Mouse (Mus musculus) frontal cortex, postnatal 14 days (tissue): ENCODE results near the gene Ogg1.

Experiments
- DNase-seq, 2 experiments: peaks; one replicate each; pipeline ENCODE4 v3.0.0; 2022; ENCODE audit warnings: low spot score in 2 of 2

Ogg1 gene

DNA sequence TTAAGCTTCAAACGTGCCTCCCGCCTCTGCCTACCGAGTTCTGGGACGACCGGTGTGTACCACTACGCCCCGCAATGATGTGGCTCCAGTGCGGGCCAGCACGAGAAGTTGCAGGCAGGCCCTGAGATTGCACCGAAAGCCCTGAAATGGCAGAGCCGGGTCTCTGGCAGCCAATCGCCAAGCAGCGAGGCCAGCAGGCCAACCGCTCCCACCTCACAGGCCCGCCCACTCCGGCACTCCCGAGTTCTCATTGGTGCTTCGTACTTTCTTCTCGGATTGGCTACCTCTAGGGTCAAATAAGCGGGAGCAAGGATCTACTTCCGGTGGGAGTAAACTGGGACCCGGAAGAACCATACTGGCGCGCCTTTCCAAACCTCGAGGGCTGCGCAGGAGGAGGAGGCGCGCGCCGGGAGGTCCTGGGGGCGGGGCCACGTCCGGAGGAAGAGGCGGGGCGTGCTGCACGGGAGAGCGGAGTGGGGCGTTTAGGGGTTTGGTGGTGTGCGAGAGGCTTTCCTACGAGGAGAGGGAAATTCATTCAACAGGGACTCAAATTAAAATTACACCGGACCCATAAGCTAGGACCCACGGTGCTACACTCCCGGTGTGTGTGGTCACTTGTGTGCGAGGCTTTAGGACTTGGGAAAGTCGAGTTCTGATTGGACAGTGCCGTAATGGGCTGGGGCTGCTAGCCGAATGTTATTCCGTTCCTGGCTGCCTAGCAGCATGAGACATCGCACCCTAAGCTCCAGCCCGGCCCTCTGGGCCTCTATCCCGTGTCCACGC, at the start of gene Ogg1:
Ogg1 (plus strand) TSS at position 440 of the 783 bp plus-strand sequence.
- DNase-seq, result peak; percentile 98 to 99

DNA sequence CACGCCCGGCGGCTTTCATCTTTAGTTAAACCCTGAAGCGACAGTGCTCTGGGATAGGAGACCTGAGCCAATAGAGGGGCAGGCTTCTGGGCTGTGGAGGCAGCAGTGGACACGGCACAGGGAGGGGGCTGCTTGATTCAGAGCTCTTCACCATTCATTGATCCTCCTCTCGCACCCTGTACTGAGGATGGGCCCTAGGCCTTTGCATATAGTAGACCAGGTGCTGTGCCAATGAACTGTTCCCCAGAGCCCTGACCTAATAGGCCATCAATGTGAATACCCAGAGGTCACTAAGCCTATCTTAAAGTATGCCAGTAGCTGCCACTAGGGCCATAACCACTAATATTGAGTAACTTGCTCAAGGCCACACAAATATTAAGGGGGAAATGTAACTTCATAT, 45.1 kb upstream of the Ogg1 start:
- no peak for DNase-seq

DNA sequence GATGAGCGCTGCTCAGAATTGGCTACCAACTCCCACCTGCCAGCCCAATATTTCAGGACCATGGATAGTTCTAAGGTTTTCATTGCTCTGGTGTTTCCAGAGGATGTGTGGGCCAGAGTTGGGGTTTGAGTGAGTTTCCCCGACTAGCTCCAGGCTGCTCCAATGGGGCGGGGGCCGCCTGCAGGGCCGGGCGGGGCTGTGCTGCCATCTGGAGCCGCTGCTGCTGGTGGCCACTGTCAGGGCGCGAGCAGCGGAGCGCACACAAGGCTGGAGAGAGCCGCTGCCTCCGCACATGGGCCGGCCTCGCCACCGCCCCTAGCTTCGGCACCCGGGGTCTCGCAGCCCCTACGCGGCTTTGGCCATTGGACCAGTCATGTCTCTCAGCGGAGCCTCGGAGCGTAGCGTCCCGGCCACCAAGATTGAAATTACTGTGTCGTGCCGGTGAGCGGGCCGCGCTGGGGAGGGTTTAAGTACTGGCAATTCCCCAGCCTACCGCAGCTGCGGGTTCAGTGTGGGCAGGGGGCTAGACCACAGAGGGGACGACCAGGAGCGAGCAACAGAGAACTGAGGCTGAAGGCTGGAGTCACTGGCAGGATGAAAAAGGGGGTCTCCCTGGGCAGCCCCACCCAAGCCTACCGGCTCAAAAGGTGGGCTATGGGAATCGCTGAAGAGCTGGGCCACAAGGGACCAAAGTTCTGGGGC, 44.5 kb upstream of the Ogg1 start, which contains the start of gene Cpne9:
Cpne9 (plus strand) TSS at position 207 of the 702 bp plus-strand sequence.
- peak in 1 of 2 experiments; percentile 38 for DNase-seq

DNA sequence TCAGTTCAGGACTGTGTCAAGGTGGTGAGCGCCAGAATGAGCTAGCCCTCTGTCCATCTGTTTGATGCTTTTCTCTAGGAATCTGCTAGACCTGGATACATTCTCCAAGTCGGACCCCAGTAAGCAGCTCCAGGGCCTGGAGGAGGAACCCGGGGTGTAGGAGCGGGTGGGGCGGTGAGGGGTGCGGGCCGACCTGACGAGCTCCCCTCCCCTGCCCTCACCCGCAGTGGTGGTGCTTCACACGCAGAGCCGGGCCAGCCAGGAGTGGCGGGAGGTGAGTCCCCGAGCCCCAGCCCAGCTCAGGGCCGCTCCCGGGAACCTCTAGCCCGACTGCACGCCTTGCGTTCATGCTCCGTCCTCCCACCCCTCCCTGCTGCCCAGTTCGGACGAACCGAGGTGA, 43.8 kb upstream of the Ogg1 start:
- no peak for DNase-seq

DNA sequence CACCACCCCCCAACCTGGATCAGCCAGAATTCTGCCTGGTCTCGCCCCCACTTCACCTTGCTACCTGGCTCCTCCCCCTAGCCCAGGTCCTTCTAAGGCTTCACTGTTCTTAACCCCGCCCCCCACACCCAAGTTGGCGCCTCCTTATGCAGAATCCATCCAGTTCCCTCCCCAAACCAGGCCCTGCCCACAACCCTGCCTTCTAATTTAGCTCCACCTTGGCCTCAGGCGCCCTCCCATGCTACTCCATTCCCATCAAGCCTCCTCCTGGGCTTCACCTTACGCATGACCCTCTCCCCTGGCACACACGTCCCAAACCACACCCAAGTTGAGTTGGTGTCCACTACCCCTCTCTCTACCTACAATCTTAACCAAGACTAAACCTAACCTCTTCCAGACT, 43.3 kb upstream of the Ogg1 start:
- no peak for DNase-seq

DNA sequence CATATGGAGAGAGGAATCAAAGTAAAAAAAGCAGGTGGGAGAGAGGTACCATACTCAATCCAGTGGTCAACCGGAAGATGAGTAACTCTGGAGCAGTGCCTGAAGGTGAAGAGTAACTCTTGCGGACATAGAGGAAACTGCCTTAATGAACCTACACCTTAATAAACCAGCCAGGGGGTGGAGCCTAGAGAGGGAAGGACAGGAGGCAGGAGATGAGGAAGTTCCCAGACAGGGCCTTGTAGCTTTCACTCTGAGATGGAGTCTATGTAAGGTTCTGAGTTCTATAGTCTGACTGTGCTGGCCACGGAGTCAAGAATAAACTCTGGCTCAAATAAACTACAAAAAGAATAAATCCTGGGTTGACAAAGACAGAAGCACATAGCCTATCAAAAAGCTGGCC, 41.8 kb upstream of the Ogg1 start:
- no peak for DNase-seq

DNA sequence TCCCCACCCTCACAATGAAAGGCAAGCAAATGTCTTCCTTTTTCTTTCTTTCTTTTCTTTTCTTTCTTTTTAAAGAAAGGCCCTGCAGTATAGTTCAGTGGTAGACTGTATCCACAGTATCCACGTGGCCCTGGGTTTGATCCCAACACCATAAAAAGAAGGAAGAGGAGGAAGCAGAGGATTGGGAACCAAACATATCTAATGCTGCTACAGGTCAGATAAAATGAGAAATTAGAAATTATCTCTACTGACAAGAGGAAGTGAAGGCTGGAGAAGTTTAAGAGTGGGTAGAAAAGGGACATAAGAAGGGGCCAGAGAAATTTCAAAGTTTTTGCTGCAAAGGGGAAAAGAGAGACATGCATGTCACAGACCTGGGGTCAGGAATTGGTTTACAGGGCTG, 40.5 kb upstream of the Ogg1 start:
- DNase-seq, result no peak

DNA sequence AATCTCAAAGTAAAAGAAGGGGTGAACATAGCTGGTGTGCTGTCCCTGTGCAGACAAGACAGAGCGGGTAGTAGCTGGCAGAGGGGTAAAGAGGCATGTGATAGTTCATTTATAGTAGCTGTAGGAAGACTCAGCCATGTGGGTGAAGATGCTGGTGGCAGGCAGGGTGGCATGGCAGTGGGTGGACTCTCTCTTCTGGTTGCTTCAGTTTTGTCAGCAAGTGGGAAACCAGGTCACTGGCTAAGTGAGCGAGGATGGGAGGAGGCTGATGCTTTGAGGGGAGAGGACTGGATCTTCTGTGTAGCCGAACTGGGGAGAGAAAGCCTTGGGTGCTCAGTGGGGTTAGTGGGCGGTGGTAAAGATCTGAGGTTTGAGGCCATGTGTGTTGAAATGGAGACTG, 39.5 kb upstream of the Ogg1 start:
- DNase-seq, result no peak

DNA sequence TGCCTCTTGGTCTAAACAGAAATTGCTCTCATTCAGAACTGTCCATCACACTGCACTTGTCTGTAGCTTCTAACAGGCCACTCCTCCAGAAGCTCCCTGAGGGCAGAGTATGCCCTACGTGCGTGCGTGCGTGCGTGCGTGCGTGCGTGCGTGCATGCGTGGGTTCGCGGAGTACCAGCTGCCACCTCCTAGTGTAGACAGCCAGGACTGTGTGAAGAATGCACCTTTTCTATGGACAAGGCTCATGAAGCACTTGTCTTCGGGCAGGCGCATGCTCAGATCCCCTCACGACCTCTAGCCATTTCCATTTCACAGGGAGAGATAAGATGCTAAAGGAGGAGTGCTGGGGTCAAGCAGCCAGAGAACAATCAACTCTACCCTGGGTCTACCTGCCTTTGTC, 37.4 kb upstream of the Ogg1 start:
- no peak for DNase-seq

DNA sequence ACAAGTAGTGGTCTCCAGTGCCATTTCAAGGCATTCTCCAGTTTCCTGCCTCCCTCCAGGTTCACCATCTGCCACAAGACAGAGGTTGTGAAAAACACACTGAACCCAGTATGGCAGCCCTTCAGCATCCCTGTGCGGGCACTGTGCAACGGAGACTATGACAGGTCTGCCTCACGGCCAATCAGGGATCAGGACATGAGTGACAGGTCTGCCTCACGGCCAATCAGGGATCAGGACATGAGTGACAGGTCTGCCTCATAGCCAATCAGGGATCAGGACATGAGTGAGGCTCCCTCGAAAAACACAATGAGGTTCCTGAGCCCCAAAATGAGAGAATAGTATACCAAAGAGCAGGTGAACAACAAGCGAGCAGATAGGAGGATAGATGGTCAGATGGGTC, 36.4 kb upstream of the Ogg1 start:
- DNase-seq, result no peak

DNA sequence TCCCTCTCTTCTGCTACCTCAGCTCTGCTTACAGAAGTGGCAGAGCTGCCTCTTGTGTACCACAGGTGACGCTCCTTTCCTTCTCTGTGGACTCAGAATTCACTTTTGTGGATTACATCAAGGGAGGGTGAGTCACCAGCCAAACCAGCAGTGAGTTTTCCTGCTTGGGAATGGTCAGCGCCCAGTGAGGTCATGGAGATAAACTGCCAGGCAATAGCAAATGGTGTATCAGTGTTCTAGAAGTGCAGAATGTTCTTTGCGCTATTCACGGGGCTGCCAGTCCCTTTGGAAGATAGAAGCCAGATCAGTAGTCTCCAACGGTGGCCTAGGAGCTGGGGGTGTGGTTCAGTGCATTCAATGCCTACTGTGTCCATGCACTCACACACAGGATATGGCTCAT, 33.8 kb upstream of the Ogg1 start:
- DNase-seq, result no peak

DNA sequence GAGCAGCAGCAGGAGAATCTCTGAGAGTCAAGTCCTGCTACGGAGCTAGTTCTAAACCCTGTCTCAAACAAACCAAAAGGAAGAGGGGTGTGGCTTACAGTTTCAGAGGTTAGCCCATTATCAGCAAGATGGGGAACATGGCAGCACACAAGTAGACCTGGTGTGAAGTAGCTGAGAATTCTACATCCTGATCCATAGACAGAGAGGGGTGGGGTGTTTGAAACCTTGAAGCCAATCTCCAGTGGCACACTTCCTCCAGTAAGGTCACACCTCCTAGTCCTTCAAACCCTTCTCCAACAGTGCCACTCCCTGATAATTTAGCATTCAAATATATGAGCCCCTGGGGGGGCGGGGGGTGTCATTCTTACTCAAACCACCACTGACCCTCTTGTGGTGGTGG, 30.7 kb upstream of the Ogg1 start:
- no peak for DNase-seq

DNA sequence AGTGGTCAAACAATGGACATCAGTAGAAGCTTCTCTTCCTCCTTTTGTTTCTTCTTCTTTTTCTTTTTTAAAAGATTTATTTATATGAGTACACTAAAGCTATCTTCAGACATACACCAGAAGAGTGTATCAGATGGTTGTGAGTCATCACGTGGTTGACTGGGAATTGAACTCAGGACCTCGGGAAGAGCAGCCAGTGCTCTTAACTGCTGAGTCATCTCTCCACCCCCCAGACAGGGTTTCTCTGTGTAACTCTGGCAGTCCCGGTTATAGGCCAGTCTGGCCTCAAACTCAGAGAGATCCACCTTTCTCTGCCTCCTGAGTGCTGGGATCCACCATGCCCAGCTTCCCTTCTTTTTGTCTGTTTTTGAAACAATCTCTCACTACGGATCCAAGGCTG, 30.1 kb upstream of the Ogg1 start:
- no peak for DNase-seq

DNA sequence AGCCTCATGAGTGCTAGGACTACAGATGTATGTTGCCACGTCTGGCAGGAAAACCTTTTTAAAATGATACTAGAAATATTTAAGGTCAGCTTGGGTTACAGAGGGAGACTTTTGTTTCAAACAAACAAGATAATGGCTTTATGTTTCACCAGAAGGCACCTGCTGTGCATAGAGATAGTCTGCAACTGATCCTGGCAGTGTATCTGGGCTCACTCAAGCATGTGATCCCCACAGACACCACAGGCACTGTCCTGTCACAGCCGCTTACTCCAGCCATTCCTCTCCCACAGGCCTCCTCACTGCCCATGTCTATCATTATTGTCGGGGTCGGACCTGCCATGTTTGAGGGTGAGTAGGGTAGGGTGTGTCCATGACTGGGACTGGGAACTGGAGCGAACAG, 25.4 kb upstream of the Ogg1 start:
- DNase-seq, result no peak

DNA sequence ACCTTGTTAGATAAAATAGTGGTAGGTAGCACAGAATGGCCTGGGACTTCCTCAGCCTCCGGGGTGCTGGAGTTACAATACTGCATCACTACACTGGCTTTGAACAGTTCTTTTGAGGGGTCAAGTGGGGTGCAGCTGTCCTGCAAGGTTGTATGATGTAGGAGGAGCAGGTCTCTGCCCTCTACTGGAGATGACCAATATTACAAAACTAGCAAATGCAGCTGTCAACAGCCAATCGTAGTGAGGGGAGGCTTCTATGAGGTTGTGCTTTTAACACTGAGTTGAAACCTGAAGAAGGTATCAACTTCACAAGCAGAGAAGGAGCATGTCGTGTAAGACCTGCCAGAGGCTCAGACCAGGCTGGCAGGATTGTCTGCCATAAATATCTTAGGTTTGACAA, 24.5 kb upstream of the Ogg1 start:
- DNase-seq, result no peak

DNA sequence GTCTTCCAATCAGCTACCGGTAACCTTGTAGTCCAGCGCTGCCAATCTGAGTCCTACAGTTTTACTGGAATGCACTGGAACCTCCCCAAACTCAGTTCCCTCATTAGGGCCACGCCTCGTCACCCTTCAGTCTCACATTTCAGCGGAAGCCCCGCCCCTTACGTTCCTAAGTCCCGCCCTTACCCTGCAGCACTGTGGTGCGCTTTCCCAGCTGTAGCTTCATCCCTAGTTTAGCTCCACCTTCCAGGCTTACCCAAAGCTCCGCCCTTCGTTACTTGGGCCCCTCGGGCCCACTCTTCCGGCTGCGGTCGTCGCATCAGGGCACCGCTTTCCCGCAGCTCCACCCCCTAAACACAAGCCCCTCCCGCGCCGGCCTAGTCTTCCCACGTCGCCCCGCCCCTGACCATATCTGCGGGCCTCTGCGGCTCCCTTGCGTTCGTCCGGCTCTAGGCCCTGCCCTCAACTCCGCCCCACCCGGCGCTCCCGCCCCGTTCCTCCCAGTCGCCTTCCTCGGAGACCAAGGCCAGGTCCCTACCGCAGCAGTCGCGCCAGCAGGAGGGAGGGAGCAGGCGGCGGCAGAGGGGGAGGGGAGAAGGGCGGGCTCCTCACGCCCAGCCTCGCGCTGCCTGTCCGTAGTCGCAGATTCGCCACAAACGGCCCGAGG, 20.3 kb upstream of the Ogg1 start:
- DNase-seq, result peak; percentile 98 to 99

DNA sequence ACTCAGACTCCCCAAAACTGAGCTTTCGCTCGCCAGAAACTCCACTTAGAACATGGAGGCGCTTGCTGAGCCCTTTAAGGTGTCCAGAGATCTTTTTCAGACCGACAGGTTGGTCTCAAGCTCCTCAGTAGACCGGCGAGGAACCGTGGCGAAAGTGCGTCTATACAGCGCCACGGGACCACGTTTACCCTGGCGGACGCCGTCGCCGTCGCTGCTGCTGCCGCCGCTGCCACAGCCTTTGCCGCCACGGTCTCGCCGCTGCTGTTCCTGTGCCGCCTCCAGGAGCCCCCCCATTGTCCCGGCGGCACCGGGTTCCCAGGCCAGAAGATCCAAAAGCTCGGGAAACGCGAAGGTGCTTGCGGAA, 19.8 kb upstream of the Ogg1 start, which contains the start of gene Brpf1:
Brpf1 (plus strand) TSS at position 152 of the 364 bp plus-strand sequence.
- no peak for DNase-seq

DNA sequence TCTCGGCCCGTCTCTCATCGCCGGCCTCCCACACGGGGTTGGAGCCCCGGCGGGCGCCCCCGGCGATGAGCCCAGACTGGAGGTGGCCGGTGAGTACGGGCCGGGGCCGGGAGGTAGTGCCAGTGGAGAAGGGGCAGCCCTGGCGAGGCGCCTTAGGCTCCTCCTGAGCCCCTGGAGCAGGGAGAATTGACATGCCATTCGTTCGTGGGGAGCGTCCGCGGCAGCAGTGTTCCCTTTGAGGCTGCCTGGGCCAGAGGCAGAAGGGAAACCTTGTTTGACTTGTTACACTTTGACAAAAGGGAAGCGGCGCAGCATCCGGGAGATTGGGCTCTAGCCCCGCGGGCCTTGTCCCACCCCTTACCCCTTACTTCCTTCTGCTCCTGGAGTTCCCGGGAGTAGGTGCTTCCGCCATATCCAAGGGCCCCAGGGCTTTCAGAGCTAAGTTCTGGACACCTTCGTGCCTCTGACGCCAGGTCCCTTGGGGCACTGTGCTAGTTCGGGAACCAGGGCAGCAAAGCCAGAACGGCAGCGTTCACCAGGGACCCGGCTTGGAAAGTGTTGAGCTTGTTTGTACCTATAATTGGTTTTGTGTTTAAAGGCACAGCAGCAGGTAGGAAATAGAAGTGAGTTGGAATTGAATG, 19.2 kb upstream of the Ogg1 start:
- DNase-seq, result peak; percentile 26 to 49

DNA sequence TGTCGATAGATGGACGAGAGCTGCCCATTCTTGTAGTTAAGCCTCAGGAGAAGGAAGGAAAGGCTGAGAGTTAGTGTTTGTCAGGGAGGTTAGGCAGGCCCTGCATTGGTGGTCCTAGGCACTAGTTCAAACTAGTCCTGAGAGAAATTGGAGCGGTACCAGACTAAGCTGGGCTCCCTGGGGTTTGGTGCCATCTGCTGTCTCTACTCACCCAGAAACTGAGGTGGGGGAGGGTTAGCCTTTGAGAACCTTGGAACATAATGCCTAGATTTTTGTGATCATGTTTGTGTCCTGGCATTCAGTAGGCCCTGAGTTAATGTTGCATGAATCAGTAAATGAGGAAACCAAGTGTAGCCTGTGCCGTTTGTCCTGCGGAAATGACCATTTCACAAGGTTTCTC, 18.6 kb upstream of the Ogg1 start:
- peak in 1 of 2 experiments; percentile 36 for DNase-seq

DNA sequence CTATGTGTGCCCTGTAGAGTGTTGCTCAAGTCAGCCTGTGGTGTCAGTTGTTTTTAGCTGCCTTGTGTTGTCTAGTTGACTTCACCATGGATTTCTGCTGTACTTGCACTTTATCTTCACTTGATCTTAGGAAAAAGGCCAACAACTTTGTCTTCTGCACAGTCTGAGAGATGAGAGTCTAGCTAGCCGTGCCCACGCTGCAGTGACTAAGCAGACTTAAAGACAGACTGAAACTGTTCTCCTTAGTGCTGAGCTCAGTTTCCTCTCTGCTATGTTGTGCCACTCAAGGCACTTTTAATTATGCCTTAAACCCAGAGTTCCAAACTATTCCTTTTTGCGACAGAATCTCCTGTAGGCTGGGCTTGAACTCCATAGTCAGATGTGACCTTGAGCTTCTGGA, 10.8 kb upstream of the Ogg1 start:
- DNase-seq, result no peak

DNA sequence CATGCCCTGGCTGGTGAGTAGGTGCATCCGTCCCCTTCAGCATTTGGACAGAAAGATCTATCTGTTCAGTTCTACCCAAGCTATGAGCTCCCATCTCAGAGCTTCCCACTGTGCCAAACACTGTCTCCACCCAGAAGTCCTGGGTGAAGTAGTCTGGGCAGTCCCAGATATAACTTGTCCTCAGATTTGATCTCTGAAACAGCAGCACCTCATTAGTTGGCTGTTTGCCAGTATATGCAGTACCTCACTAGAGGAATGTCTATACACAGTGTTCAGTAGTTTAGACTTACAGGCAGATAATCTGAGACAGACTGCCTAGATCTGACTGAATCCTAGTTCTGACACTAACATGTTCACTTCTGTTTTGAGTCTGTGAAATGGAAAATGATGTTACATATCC, 2.6 kb downstream of the Ogg1 start:
- no peak for DNase-seq

DNA sequence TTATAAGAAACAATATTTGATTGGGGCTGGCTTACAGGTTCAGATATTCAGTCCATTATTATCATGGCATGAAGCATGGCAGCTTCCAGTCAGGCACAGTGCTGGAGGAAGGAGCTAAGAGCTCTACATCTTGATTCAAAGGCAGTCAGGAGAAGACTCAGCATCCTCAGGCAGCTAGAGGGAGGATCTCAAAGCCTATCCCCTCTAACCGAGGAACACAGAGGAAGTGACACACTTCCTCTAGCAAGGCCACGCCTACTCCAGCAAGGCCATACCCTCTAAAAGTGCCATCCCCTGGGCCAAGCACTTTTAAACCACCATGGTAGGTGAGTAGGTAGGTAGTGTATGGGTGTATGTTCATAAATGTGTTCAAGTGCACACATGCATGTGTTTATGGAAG, 3.8 kb downstream of the Ogg1 start:
- no peak for DNase-seq
